Mouse (Mus musculus): ENCODE data around the gene Slco2a1. TPM values are rescaled to one million over a fixed set of nuclear protein-coding genes. Genes with fewer than 3 reads are reported as not detected.

Slco2a1 gene
- total RNA-seq, 2 experiments from 2014 or later, result 0.92 to 1.8 TPM

DNA sequence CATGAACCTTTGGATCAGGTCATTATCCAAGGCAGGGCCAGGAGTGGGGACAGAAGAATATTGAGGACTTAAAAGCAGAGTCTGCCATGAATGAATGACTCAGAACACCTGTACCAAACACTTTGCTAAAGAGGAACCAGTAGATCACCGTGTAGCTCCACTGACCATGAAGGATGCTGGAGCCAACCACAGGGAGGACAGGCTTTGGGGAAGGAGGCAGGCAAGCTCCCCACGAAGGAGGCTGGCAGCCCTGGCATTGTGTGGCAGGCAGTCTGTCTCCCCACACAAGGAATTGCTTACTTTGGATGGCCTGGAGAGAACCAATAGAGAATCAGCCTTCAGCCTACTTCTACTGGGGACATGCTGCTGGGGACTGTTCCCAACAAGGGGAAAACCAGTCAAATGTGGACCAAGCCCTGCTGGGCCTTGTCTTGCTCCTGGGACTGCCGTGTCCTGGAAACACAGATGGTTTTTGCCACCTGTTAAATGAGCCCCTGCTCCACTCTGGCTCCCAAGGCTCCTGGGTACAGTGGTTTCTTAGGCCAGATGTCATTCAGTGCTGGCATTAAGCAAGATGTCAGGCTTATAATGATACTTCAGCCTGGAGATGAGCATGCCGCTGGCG is 130.3 kb downstream of the Slco2a1 start:
- no peak for DNase-seq

DNA sequence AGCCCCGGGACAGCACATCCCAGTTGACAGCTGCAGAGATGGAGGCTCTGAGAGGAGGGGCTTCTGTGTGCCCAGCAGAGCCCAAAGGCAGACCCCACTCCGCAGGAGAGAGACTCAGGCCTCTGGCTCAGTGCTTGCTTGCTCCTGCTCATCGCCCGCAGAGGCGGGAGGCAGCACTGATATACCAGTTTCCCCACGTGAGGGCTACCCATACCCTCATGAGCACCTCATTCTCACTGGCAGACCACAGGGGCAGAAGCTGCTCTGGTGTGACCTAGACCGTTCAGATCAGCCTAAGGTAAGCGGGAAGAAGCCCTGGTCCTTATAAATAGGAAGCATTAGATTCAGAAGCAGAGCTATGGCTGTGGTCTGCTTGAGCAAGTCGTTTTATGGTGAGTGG is 131.3 kb downstream of the Slco2a1 start:
- no peak for DNase-seq

DNA sequence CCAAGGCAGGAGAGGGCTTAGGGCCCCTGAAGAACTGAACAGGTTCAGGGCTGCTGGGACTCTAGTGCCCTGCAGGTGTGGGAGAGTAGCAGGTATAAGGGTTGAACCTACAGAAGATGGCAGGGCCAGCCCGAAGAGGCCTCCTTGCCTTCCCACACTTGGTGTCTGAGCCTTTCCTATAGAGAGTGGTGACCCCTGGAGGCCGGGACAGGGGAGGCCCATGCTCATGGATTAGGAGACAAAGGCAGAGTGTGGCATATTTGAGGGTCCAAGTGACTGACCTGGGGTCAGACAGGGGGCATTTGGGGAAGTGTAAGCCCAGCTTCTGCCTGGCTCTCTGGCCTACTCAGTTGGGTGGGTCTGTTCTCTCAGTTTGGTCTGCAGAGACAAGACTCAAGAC is 131.7 kb downstream of the Slco2a1 start:
- DNase-seq, result no peak

DNA sequence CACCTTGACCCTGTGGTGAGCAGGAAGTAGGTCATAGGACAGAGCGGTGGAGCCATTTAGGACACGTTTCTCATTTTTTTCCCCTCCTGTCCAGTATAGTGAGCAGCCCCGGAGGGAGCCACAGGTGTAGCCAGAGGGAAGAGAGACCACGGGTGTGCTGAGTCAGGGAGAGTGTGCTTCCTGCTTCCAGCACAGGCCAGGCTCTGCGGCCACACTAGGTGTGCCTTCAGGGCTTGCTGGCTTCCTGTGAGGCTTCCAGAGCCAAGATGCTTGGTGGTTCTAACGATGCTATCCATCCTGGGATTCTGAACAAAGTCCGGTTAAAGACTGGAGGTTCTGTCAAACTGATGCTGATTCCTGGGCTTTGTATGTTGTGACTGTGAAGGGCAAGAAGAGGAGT is 133.0 kb downstream of the Slco2a1 start:
- no peak for DNase-seq

DNA sequence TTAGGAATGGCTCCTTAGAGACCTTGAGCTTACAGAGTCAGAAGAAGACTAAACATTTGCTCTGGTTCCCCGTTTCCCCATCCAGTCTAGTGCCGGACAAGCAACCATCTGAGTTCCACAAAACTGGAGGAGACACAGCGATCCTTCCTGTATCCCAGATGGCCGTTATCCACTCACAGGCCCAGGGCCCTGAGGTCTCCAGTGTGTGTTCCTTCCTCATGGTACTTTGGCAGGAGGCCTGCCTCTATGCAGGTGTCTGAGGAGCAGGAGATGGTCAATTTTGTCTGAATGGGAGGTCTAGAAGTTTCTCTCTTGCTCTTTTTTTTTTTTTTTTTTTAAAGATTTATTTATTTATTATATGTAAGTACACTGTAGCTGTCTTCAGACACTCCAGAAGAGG is 136.2 kb downstream of the Slco2a1 start:
- no peak for DNase-seq

DNA sequence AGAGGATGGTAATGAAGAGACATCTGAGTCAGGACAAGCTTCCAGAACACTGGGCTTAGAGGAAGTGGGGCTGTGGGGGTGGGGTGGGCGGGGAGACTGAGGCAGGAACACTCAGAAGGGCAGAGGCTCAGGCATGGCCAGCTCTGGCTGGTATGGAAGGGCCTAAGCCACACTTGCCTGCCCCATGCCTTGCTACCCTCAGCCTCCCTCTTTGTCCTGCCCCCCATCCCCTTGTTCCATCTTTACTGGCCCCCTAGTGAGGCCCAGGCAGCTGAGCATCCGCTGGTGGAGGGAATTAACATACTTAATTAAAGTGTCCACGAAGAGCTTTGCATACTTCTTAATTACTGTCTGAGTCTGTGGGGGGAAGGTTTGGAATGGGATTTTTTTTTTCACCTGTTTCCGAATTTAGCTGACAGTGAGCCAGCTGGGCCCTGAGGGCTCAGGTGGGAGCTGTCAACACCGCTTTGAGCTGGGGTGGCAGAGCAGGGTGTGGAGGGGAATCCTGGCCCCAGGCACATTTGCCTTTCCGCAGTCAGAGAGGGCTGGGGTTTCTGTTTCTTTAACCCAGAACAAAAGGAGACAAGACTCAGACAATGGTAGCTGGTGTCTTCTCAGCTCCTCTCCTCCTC is 145.1 kb downstream of the Slco2a1 start:
- DNase-seq, result no peak

DNA sequence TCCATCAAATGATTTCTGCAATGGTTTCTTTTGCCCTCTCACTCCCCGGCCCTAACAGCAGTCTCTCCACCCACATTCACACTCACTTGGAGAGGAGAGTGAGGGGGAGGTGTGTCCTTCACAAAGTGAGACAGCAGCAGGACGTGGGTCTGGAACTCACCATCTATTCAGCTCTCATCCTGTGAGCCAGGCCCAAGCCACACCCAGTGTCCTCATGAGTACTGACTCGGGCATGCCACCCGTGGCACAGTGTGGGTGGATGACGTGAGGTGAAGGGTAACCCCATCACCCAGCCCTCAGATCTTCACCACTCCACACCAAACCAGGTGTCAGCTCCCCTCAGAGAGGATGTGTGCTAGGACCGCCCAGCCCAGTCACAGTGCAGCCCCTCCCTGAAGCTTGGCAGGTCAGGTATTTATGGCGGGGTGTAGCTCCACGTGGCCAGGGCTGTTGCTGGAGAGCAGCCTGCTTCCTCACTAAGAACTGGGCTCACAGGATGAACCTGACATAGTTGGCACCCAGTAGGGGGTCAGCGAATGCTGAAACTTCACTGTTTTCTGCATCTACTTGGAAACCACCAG is 146.0 kb downstream of the Slco2a1 start:
- no peak for DNase-seq

DNA sequence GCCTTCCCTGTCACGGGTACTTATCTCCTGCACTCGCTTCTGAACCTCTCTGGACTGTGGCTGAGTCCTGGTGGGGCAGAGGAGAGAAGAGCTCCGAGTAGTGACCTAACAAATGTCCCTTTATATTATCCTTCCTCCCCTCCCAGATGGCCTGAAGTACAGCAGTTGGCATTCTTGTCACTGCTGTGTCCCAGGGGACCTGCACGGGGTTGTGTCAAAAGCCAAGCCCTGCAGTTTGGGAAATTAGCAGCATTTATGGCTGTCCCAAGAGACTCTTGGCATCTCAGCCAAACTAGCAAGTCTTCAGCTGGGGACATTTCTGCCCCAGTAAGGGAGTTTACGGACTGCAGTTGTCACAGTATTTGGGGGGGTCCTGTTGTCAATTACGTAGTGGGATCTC is 151.0 kb downstream of the Slco2a1 start:
- DNase-seq, result no peak

DNA sequence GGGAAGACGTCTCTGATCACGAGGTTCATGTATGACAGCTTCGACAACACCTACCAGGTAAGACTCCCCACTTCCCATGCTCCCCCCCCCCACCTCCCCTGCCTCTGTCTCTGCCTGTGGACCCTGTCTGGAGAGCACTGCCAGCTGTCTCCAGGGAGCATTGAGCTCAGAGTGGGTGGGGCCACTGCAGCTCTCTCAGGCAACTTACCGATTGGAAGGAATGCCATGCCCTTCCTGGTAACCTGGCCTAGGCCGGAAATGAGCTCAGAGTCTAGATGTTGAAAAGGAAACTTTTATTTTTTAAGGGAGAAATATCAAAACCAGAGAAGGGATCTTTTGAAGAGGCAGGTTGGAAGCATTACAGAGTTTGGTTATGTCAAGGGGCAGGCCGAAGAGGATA is 151.9 kb downstream of the Slco2a1 start:
- DNase-seq, result no peak

DNA sequence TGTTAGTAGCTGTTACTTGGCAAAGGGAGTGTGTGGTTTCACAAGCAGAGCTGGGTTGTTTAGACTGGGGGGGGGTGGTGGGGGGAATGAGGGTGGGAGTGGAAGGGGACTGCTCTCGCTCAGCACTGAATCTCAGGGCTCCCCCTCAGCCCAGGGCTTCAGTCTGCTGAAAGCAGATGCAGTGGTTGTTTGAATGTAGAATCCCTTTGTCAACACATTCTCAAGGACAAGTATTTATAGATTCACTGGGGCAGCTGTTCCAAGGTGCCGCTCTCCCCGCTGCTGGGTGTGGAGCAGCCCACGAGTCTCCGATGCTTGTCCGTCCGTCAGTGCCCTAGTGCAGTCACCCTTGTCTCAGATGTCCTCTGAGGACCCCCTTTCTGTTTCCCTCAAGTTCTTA is 152.8 kb downstream of the Slco2a1 start:
- no peak for DNase-seq

DNA sequence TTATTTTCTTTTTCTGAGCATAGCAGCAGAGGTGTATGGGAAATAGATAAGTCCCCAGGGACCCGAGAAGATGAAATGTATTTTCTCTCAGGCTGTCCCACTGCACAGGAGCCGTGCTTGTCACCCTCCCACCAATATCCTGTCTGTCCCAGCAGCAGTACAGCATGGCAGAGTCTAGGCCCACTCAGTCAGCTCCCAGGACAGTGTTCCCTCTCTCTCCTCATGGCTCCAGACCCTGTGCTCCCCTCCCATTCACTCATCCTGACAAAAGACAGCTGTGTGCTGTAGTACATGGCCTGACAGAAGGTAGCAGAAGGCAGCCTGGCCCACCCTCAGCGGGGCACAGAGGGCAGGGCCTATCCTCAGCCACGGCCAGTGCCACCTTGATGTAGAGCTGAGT is 155.4 kb downstream of the Slco2a1 start:
- no peak for DNase-seq

DNA sequence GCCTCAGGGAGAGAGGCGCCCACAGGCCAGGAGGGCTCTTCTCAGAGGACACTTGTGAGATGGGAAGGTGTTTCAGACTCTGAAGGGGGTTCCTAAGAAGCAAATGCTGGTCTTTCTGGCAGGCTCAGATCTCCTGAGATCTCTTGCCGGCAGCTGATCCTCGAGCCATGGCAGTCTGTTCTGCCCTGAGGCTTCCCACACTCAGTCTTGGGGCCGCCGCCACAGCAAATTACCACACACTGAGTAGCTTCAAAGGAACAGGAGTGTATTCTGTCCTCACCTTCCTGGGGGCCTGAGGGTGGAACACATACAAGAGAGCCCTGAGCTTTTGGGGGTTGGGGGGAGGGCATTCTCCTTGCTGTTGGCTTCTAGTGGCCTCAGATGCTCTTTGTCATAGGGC is 156.8 kb downstream of the Slco2a1 start:
- no peak for DNase-seq

Other genes starting within 250 kb of the Slco2a1 start
- 10 to 100 TPM; 52.4 to 60.9 TPM for gene Ryk, start 153.8 kb upstream of the Slco2a1 start, total RNA-seq (2021)
- gene Rab6b, start 123.1 kb downstream of the Slco2a1 start, total RNA-seq (2021), result 1 to 10 TPM; 1.2 to 1.9 TPM
- gene Srprb, start 213.4 kb downstream of the Slco2a1 start, total RNA-seq (2021), result 10 to 100 TPM; 15.3 to 17.0 TPM
- gene Gm20425, start 241.6 kb downstream of the Slco2a1 start, total RNA-seq (2021), result 1 to 10 TPM; 4.7 to 5.1 TPM
- gene Trf, start 241.7 kb downstream of the Slco2a1 start, total RNA-seq (2021), result 10 to 100 TPM; 12.1 to 27.5 TPM